Mouse (Mus musculus) olfactory bulb, adult 2 months (tissue): ENCODE measurements around the gene St5. TPM values are rescaled to one million over a fixed set of nuclear protein-coding genes. Genes with fewer than 3 reads are reported as not detected.

Experiments
- H3K27ac ChIP-seq: fragments of 200-500 bp; 2 replicates; pipeline ENCODE4 v1.5.1; 2012; ENCODE audit warnings: low read depth, low read length; ENCODE audit not compliant: insufficient read depth
- H3K4me1 ChIP-seq: fragments of 200-500 bp; 2 replicates; pipeline ENCODE4 v1.6.1; 2012; ENCODE audit warnings: low read length; ENCODE audit not compliant: control insufficient read depth, insufficient read depth
- H3K4me3 ChIP-seq: fragments of 200-500 bp; 2 replicates; pipeline ENCODE4 v1.5.1; 2012; ENCODE audit warnings: mild to moderate bottlenecking, low read depth, low read length, moderate library complexity; ENCODE audit not compliant: insufficient read depth
- CTCF ChIP-seq: fragments of 200-500 bp; IDR thresholded peaks from 2 replicates; pipeline ENCODE4 v1.5.1; 2012; ENCODE audit warnings: low read depth, mild to moderate bottlenecking, low read length, moderate library complexity; ENCODE audit not compliant: insufficient read depth
- POLR2A ChIP-seq: fragments of 200-500 bp; IDR thresholded peaks from 2 replicates; pipeline ENCODE4 v1.6.1; 2012; ENCODE audit warnings: mild to moderate bottlenecking, low read depth, low read length, moderate library complexity; ENCODE audit not compliant: insufficient read depth
- WGBS: fragments of 180-500 bp; shearing (Covaris S2); methylation state at CpG from one replicate; pipeline ENCODE4 v1.1.7; 2018; 5-methylcytosine and 5-hydroxymethylcytosine counted together
- polyA plus RNA-seq: library from polyadenylated mRNA; stranded (reverse); fragments of >200 nt; gene quantifications from 2 replicates; pipeline ENCODE4 v1.2.4, GENCODE M21; 2012; ENCODE audit warnings: low replicate concordance; ENCODE audit not compliant: missing spikeins, insufficient read depth, insufficient read length

The St5 gene
- polyA plus RNA-seq, 1 experiment, result not detected

DNA sequence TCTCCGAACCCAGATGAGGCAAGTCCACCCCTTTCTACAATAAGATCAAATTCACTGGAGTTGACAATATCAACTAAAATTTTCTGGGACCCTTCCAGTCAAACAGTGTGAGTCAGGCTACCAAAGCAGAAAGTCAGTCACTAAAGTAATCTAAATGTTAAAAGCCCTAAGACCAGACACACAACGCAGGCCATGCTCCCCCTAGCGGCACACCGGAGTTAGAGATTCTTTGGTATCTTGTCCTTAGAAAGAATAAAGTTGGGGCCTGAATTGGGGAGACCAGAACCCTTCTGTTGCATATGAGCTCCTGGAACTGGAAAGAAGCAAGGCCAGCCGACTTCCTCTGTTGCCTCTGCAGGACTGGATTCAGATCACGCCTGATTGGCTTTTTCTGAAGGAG is 84.7 kb downstream of the St5 start:
- peaks cover 12% of the 10 kb centered on the region for H3K4me1 ChIP-seq
- WGBS, result 24% methylated on average over 6 of the region's 6 CpGs

GRCm38 (mm10) chr7:109617838-109618237 is 85.6 kb downstream of the St5 start:
- TF ChIP-seq POLR2A, result no peak
- TF ChIP-seq CTCF, result no peak
- 51% methylated on average over 3 of the region's 3 CpGs for WGBS
- Histone ChIP-seq H3K4me1 (peaks cover 15% of the 10 kb centered on the region), H3K4me3 (no peak overlapping the region), H3K27ac (no peak overlapping the region)

More for the DNA sequence above, 84.7 kb downstream of the St5 start:
- Histone ChIP-seq H3K27ac (no peak overlapping the region), H3K4me3 (no peak overlapping the region)
- 0 out of 2 replicates have a peak, but pooled peaks have one; percentile 10 for TF ChIP-seq CTCF
- no peak for TF ChIP-seq POLR2A

DNA sequence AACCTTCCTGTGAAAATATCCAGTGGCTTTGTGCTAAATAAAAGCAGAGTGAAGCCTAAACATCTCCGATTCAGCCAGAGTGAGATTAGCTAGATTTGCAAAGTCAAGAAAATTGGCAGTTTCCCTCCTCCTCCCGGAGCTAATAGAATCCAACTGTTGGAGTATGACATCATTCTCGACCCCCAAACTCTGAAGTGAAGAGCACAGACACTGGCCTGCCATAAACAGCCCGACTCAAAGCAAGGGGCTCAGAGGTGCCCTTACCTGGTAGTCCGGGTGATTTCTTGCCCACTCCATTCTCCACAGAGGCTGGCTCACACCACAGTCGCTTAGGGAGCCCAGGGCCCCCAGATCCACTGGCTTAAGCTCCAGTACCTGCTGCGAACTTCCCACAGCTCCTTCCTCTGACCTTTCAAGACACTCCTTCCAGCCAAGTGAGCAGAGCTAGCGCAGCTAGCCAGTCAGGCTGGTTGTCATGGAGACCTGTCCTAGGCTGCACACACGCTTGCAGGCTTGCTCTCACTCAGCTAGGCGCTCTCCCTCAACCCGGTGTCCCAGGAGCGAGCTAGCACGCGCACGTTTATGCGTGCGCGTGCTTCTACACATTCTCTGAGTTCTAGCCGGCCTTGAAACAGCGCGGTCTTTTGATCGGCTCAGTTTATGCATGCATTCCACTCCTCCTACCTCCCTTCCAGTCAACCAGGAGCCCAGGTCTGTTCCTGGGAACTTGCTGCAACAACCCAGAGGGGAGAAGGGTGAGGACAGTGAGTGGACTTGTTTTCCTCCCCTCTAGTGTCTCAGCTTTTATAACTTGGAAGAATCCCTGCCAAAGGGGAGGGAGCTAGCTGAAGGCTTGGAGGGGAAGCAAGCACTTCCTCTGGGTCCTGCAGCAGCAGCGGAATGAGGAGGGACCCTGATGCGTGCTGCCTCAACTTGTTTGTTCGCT is 87.1 kb downstream of the St5 start:
- H3K27ac ChIP-seq, result peak overlapping the region; percentile 28
- TF ChIP-seq CTCF, result no peak
- TF ChIP-seq POLR2A, result peak; percentile 43; the same call in 1 of the 2 replicates
- H3K4me3 ChIP-seq, result peak overlapping the region; percentile 43
- 3% methylated on average over 25 of the region's 25 CpGs for WGBS
- H3K4me1 ChIP-seq, result peaks cover 17% of the 10 kb centered on the region

DNA sequence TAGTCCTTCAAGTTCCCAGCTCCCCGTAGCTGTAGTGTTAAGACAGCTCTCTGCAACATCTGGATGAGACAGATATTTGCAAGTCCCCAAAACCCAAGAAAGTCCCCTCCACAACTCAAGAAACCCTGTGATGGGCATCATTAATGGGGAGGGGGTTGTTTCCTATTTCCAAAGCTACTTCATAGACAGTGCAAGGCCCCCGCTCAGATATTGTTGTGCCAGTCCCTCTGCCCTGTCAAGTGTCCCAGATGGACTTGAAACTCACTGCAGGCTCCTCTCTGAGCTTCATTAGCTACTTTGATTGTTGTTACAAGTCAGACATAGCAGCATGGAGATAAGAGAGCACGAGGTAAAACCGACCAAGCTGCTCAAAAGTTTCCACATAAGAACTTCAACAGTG is 87.8 kb downstream of the St5 start:
- WGBS, result 54% methylated on average over 4 of the region's 4 CpGs
- Histone ChIP-seq H3K4me3 (no peak overlapping the region; the same call in 1 of the 2 replicates), H3K27ac (no peak overlapping the region), H3K4me1 (peaks cover 17% of the 10 kb centered on the region)
- TF ChIP-seq POLR2A (no peak), CTCF (no peak)

- TF ChIP-seq CTCF, result no peak
- TF ChIP-seq POLR2A, result no peak
- WGBS, result 40% methylated on average over 4 of the region's 4 CpGs
- H3K4me3 ChIP-seq, result 0 out of 2 replicates have a peak overlapping the region, but pooled peaks have one; percentile 17
- 0 out of 2 replicates have a peak overlapping the region, but pooled peaks have one; percentile 4 for H3K27ac ChIP-seq
- peaks cover 19% of the 10 kb centered on the region for H3K4me1 ChIP-seq
These were observed 88.5 kb downstream of the St5 start for GRCm38 (mm10) chr7:109614939-109615338.

GRCm38 (mm10) chr7:109613531-109614021 is 89.8 kb downstream of the St5 start:
- H3K4me1 ChIP-seq, result peaks cover 21% of the 10 kb centered on the region
- TF ChIP-seq POLR2A, result no peak
- no peak for TF ChIP-seq CTCF
- 69% methylated on average over 5 of the region's 5 CpGs for WGBS
- no peak overlapping the region for H3K27ac ChIP-seq
- no peak overlapping the region for H3K4me3 ChIP-seq

- peak overlapping the region; percentile 76 for H3K27ac ChIP-seq
- 80% methylated on average over 3 of the region's 3 CpGs for WGBS
These were observed 90.4 kb downstream of the St5 start for GRCm38 (mm10) chr7:109613051-109613450.

DNA sequence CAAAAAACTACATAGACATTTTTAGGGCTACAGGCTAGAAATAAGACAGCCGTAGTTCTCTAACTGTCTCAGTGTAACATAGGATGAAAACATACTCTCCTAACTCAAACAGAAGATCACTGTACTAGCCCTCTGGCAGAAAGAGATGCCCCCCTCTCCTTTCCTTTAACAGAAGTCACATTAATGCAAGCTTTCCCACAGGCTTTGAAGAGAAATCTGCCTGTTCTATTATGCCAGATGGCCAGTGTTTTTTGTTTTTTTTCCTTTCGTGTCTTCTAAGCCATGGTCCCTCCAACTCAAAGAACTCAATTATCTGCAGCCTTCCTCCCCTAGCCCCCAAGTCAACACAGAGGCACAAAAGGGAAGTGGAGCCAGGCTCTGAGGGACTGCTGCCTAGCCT is 90.9 kb downstream of the St5 start:
- Histone ChIP-seq H3K4me3 (no peak overlapping the region), H3K27ac (peak overlapping the region; percentile 76), H3K4me1 (peaks cover 25% of the 10 kb centered on the region)
- TF ChIP-seq POLR2A (no peak), CTCF (no peak)
- 42% methylated on average over 2 of the region's 2 CpGs for WGBS

More at GRCm38 (mm10) chr7:109613051-109613450, 90.4 kb downstream of the St5 start:
- peaks cover 23% of the 10 kb centered on the region for H3K4me1 ChIP-seq
- no peak overlapping the region for H3K4me3 ChIP-seq
- TF ChIP-seq CTCF, result no peak
- TF ChIP-seq POLR2A, result no peak

GRCm38 (mm10) chr7:109610348-109610747 is 93.1 kb downstream of the St5 start:
- Histone ChIP-seq H3K4me1 (peaks cover 16% of the 10 kb centered on the region), H3K27ac (no peak overlapping the region), H3K4me3 (no peak overlapping the region)
- 83% methylated on average over 2 of the region's 2 CpGs for WGBS
- no peak for TF ChIP-seq POLR2A
- no peak for TF ChIP-seq CTCF
